Mouse (Mus musculus) C2C12 (cell line): ENCODE results near the gene Gtf2b.

Experiments
- CTCF ChIP-seq: IDR thresholded peaks from one replicate; pipeline ENCODE4 v1.5.1; 2011; ENCODE audit not compliant: control insufficient read depth, insufficient read depth, insufficient read length
- USF1 ChIP-seq: IDR thresholded peaks from one replicate; pipeline ENCODE4 v1.6.1; 2011; ENCODE audit warnings: low read depth, mild to moderate bottlenecking, control low read depth, moderate library complexity

GRCm38 (mm10) chr3:142745076-142745475, 19.8 kb upstream of the Gtf2b start:
- TF ChIP-seq CTCF (no peak), USF1 (no peak)
